Mouse (Mus musculus) bone marrow macrophage, adult 2 months (primary cell): Measurements from ENCODE around the gene Gm17555.
"Not testable (repeated sequence)": the region's sequence is repeated elsewhere in the genome, so short reads cannot be mapped to it uniquely, and the experiment has no call there.

Source experiments
- CTCF ChIP-seq: IDR thresholded peaks from 2 replicates; pipeline ENCODE4 v1.5.1; 2012; ENCODE audit warnings: low read depth, mild to moderate bottlenecking, low read length, moderate library complexity
- POLR2A ChIP-seq: IDR thresholded peaks from 2 replicates; pipeline ENCODE4 v1.6.1; 2012; ENCODE audit warnings: mild to moderate bottlenecking, low read depth, low read length, borderline replicate concordance

DNA sequence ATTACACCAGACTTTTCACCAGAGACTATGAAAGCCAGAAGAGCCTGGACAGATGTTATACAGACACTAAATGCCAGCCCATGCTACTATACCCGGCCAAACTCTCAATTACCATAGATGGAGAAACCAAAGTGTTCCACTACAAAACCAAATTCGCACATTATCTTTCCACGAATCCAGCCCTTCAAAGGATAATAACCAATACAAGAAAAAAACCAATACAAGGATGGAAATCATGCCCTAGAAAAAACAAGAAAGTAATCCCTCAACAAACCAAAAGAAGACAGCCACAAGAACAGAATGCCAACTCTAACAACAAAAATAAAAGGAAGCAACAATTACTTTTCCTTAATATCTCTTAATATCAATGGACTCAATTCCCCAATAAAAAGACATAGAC lies at the start of gene Gm17555:
- not testable (repeated sequence) for TF ChIP-seq POLR2A, CTCF
